Mouse (Mus musculus) forebrain, embryonic 12.5 days (tissue): ENCODE data around the gene Rrp15. TPM values are rescaled to one million over a fixed set of nuclear protein-coding genes. Genes with fewer than 3 reads are reported as not detected.
A peak's percentile ranks its signal among the peaks of the same experiment; 100 is the strongest.

Experiments
- ATAC-seq: fragments of 200-750 bp; cut with Nextera tagmentation; 2 replicates; pipeline ENCODE4 v1.8.0; 2017; ENCODE audit warnings: moderate TSS enrichment; ENCODE audit not compliant: low FRiP score
- H3K27ac ChIP-seq: fragments of 300-500 bp; sonication (generic); 2 replicates; pipeline ENCODE4 v1.5.1; 2016; ENCODE audit warnings: mild to moderate bottlenecking
- H3K27me3 ChIP-seq: fragments of 300-500 bp; sonication (generic); 2 replicates; pipeline ENCODE4 v1.6.1; 2016; ENCODE audit warnings: mild to moderate bottlenecking
- H3K36me3 ChIP-seq: fragments of 300-500 bp; sonication (generic); replicated peaks from 2 replicates; pipeline ENCODE4 v1.6.1; 2016; ENCODE audit warnings: mild to moderate bottlenecking
- H3K4me1 ChIP-seq: fragments of 300-500 bp; sonication (generic); 2 replicates; pipeline ENCODE4 v1.6.1; 2016
- H3K4me2 ChIP-seq: fragments of 300-500 bp; sonication (generic); 2 replicates; pipeline ENCODE4 v1.6.1; 2016; ENCODE audit warnings: mild to moderate bottlenecking, moderate library complexity
- H3K4me3 ChIP-seq: fragments of 300-500 bp; sonication (generic); replicated peaks from 2 replicates; pipeline ENCODE4 v1.5.1; 2016; ENCODE audit warnings: mild to moderate bottlenecking
- H3K9ac ChIP-seq: fragments of 300-500 bp; sonication (generic); 2 replicates; pipeline ENCODE4 v1.6.1; 2016; ENCODE audit warnings: mild to moderate bottlenecking
- H3K9me3 ChIP-seq: fragments of 300-500 bp; sonication (generic); 2 replicates; pipeline ENCODE4 v1.6.1; 2016
- WGBS: fragments of 180-500 bp; shearing (Covaris S2); methylation state at CpG from one replicate; pipeline ENCODE4 v1.1.7; 2016; 5-methylcytosine and 5-hydroxymethylcytosine counted together
- polyA plus RNA-seq: library from polyadenylated mRNA; unstranded; fragments of >200 nt; fragmentation: Nextera tagmentation; extraction: Ambion mirVana; gene quantifications from 2 replicates; pipeline ENCODE4 v1.2.1, GENCODE M21; 2016

The Rrp15 gene
- polyA plus RNA-seq, 1 experiment from 2014 or later: 58.8 TPM

DNA sequence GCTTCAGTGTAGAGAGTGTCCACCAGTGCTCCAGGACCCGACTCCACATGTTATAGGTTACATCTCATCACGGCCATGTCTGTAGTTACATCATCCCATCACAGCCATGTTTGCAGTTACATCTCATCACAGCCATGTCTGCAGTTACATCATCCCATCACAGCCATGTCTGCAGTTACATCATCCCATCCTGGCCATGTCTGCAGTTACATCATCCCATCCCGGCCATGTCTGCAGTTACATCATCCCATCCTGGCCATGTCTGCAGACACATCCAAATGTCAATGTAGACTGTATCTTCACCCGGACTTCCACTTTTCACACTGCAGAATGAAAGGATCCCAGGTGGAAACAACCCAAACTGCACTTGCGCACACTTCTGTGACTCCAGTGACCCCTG, 13.6 kb downstream of the Rrp15 start:
- peaks cover 49% of the 10 kb centered on the region for H3K36me3 ChIP-seq
- no peaks in the 10 kb centered on the region for H3K27me3 ChIP-seq
- no peak overlapping the region for H3K9ac ChIP-seq
- no peaks in the 10 kb centered on the region for H3K9me3 ChIP-seq
- no peak overlapping the region for H3K27ac ChIP-seq
- no peak for ATAC-seq
- H3K4me2 ChIP-seq: no peak overlapping the region
- H3K4me1 ChIP-seq: no peaks in the 10 kb centered on the region
- H3K4me3 ChIP-seq: no peak overlapping the region
- WGBS: 95% methylated on average over 5 of the region's 5 CpGs

GRCm38 (mm10) chr1:186733052-186733451, 16.1 kb downstream of the Rrp15 start:
- no peak overlapping the region for H3K27ac ChIP-seq
- no peaks in the 10 kb centered on the region for H3K4me1 ChIP-seq
- H3K9ac ChIP-seq: no peak overlapping the region
- H3K36me3 ChIP-seq: peaks cover 33% of the 10 kb centered on the region
- H3K4me3 ChIP-seq: no peak overlapping the region
- H3K27me3 ChIP-seq: no peaks in the 10 kb centered on the region
- no peak overlapping the region for H3K4me2 ChIP-seq
- no peaks in the 10 kb centered on the region for H3K9me3 ChIP-seq
- whole genome bisulfite sequencing: 92% methylated on average over 8 of the region's 8 CpGs
- no peak for ATAC-seq

GRCm38 (mm10) chr1:186728778-186729177, 20.4 kb downstream of the Rrp15 start:
- Histone ChIP-seq H3K27ac (no peak overlapping the region), H3K9ac (no peak overlapping the region), H3K36me3 (no peaks in the 10 kb centered on the region), H3K4me3 (no peak overlapping the region), H3K4me2 (no peak overlapping the region), H3K9me3 (no peaks in the 10 kb centered on the region), H3K4me1 (no peaks in the 10 kb centered on the region), H3K27me3 (no peaks in the 10 kb centered on the region)
- no peak for ATAC-seq
- 78% methylated on average over 4 of the region's 4 CpGs for WGBS

GRCm38 (mm10) chr1:186726117-186726516, 23.0 kb downstream of the Rrp15 start:
- Histone ChIP-seq H3K9me3 (no peaks in the 10 kb centered on the region), H3K4me1 (no peaks in the 10 kb centered on the region), H3K9ac (no peak overlapping the region), H3K4me3 (no peak overlapping the region), H3K27me3 (no peaks in the 10 kb centered on the region), H3K27ac (no peak overlapping the region), H3K4me2 (no peak overlapping the region), H3K36me3 (no peaks in the 10 kb centered on the region)
- 81% methylated on average over 7 of the region's 7 CpGs for WGBS
- no peak for ATAC-seq

- no peaks in the 10 kb centered on the region for H3K27me3 ChIP-seq
- ATAC-seq: peak; percentile 41; the same call in 1 of the 2 replicates
- WGBS: 84% methylated on average over 9 of the region's 9 CpGs
Measured at GRCm38 (mm10) chr1:186722299-186722698, 26.9 kb downstream of the Rrp15 start.

DNA sequence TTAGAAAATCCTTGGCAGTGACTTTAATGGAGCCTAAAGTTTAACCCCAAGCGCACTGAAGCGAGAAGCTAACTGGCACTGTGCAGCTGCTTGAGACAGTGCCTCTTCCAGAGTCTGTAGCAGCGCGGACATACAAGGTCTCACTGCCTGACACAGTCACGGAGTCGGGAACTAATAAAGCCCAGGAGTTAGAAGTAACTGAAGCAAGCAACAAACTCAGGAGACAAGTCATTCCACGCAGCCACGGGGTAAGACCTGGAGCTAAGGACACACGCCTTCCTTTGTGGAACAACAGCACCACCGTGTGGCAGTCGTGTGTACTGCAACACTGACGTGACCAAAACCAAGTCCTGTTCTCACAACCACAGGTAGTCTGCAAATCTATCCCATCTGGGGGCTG, 27.3 kb downstream of the Rrp15 start:
- H3K27me3 ChIP-seq: no peaks in the 10 kb centered on the region
- no peak overlapping the region for H3K4me3 ChIP-seq
- no peak overlapping the region for H3K9ac ChIP-seq
- 38% methylated on average over 12 of the region's 12 CpGs for WGBS
- peaks cover 11% of the 10 kb centered on the region for H3K36me3 ChIP-seq
- no peak overlapping the region for H3K27ac ChIP-seq
- H3K4me1 ChIP-seq: no peaks in the 10 kb centered on the region
- ATAC-seq: peak; percentile 77
- no peaks in the 10 kb centered on the region for H3K9me3 ChIP-seq
- no peak overlapping the region for H3K4me2 ChIP-seq

More at GRCm38 (mm10) chr1:186722299-186722698, 26.9 kb downstream of the Rrp15 start:
- Histone ChIP-seq H3K4me2 (no peak overlapping the region), H3K36me3 (peaks cover 11% of the 10 kb centered on the region), H3K9me3 (no peaks in the 10 kb centered on the region), H3K4me3 (no peak overlapping the region), H3K9ac (no peak overlapping the region), H3K27ac (no peak overlapping the region), H3K4me1 (no peaks in the 10 kb centered on the region)

GRCm38 (mm10) chr1:186721166-186721565, 28.0 kb downstream of the Rrp15 start:
- Histone ChIP-seq H3K27ac (no peak overlapping the region), H3K36me3 (peaks cover 15% of the 10 kb centered on the region)
- 91% methylated on average over 11 of the region's 11 CpGs for WGBS

DNA sequence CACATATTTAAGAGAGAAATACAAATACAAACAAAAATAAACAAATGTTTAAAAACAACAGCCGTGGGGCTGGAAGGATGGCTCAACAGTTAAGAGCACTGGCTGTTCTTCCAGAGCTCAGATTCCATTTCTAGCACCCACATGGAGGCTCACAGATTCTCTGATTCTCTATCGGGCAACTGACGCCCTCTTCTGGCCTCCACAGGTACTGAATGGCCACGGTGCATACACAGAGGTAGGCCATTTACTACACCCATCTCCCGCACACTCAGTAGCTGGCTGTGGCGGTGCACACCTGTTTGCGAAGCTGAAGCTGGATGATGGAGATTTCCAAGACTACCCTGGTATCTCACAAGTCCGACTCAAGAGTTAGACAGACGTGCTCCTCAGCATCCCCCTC, 29.4 kb downstream of the Rrp15 start:
- Histone ChIP-seq H3K9ac (no peak overlapping the region), H3K4me1 (no peaks in the 10 kb centered on the region), H3K36me3 (peaks cover 16% of the 10 kb centered on the region), H3K27me3 (no peaks in the 10 kb centered on the region), H3K4me2 (no peak overlapping the region), H3K4me3 (no peak overlapping the region), H3K9me3 (no peaks in the 10 kb centered on the region), H3K27ac (no peak overlapping the region)
- no peak for ATAC-seq
- WGBS: 92% methylated on average over 9 of the region's 9 CpGs

More at GRCm38 (mm10) chr1:186721166-186721565, 28.0 kb downstream of the Rrp15 start:
- H3K9ac ChIP-seq: no peak overlapping the region
- no peaks in the 10 kb centered on the region for H3K9me3 ChIP-seq
- ATAC-seq: no peak
- H3K27me3 ChIP-seq: no peaks in the 10 kb centered on the region
- H3K4me1 ChIP-seq: no peaks in the 10 kb centered on the region
- no peak overlapping the region for H3K4me3 ChIP-seq
- H3K4me2 ChIP-seq: no peak overlapping the region

- Histone ChIP-seq H3K9me3 (no peaks in the 10 kb centered on the region), H3K4me1 (no peaks in the 10 kb centered on the region), H3K9ac (no peak overlapping the region), H3K27ac (no peak overlapping the region), H3K27me3 (no peaks in the 10 kb centered on the region), H3K36me3 (peaks cover 16% of the 10 kb centered on the region), H3K4me2 (no peak overlapping the region), H3K4me3 (no peak overlapping the region)
- ATAC-seq: no peak
- 88% methylated on average over 5 of the region's 5 CpGs for WGBS
Measured at GRCm38 (mm10) chr1:186718881-186719280, 30.3 kb downstream of the Rrp15 start.

GRCm38 (mm10) chr1:186714980-186715896, 33.9 kb downstream of the Rrp15 start:
- Histone ChIP-seq H3K4me2 (no peak overlapping the region), H3K27ac (no peak overlapping the region), H3K36me3 (peaks cover 12% of the 10 kb centered on the region), H3K4me1 (no peaks in the 10 kb centered on the region), H3K9ac (no peak overlapping the region), H3K9me3 (no peaks in the 10 kb centered on the region), H3K4me3 (no peak overlapping the region), H3K27me3 (no peaks in the 10 kb centered on the region)
- WGBS: 88% methylated on average over 17 of the region's 17 CpGs
- no peak for ATAC-seq

GRCm38 (mm10) chr1:186714215-186714614, 34.9 kb downstream of the Rrp15 start:
- Histone ChIP-seq H3K4me2 (no peak overlapping the region), H3K27me3 (no peaks in the 10 kb centered on the region), H3K27ac (no peak overlapping the region), H3K4me1 (no peaks in the 10 kb centered on the region), H3K9ac (no peak overlapping the region), H3K9me3 (no peaks in the 10 kb centered on the region), H3K4me3 (no peak overlapping the region), H3K36me3 (peaks cover 5% of the 10 kb centered on the region)
- 84% methylated on average over 4 of the region's 4 CpGs for WGBS
- ATAC-seq: no peak

- Histone ChIP-seq H3K27ac (no peak overlapping the region), H3K4me3 (no peak overlapping the region), H3K9ac (no peak overlapping the region), H3K27me3 (no peaks in the 10 kb centered on the region), H3K9me3 (no peaks in the 10 kb centered on the region), H3K4me1 (no peaks in the 10 kb centered on the region), H3K36me3 (peaks cover 5% of the 10 kb centered on the region), H3K4me2 (no peak overlapping the region)
- 0 out of 2 replicates have a peak, but pooled peaks have one; percentile 49 for ATAC-seq
- 4% methylated on average over 3 of the region's 3 CpGs for WGBS
Measured at GRCm38 (mm10) chr1:186712802-186713471, 36.2 kb downstream of the Rrp15 start.
